Mouse (Mus musculus): Measurements from ENCODE around the gene Gm4779.

DNA sequence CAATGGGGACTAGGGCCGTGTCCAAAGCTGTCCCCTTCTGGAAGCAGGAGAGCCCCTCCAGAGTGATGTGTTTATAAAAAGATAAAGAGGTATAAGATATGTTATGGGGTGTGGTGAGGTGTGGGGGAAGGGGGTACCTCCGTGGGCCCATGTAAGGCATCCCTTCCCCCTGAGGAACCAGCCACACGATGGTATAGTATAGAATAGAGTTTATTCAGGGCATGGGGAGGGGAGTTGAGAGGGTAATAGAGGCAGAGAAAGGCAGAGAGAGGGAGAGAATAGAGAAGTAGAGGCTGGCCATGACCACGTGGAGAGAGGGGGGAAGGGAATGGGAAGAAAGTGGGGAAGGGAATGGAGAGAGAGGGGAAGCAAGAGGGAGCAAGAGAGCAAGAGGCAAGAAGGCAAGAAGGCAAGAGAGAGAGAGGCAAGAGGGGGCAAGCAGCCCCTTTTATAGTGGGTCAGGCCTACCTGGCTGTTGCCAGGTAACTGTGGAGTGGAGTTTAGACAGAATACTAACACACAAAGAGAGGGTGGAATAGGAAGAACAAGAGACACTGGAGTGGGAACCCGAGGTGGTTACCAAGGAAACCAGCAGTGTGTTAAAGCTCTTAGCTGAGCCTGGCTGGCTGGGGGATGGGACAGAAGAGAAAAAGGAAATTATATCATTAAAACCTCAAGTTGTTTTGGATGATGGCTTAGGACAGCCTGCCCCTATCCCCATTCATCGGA lies 53.7 kb downstream of the Gm4779 start:
- TF ChIP-seq POLR2A (IDR thresholded peaks at IDR 0.05; ENCODE audit: extremely low read depth, insufficient read depth, low read length) = no peak
- TF ChIP-seq CTCF (IDR thresholded peaks at IDR 0.05; ENCODE audit: low read depth, low read length) = no peak

Data from liver, adult 2 months (tissue).